Mouse (Mus musculus) MN1 (cell line): ENCODE results near the gene Dcaf10.
"Not testable (repeated sequence)": the region's sequence is repeated elsewhere in the genome, so short reads cannot be mapped to it uniquely, and the experiment has no call there.

Source experiments
- DNase-seq: peaks from one replicate; pipeline ENCODE4 v3.0.0-alpha.2; 2016; ENCODE audit warnings: low spot score

Gene Dcaf10

GRCm38 (mm10) chr4:45341669-45342249 is at the start of gene Dcaf10:
Gene Dcaf10 (plus strand): TSS chr4:45342101.
- DNase-seq, result peak; percentile 93

- DNase-seq, result peak; percentile 66
These were observed 45.0 kb upstream of the Dcaf10 start, which contains the start of gene Trmt10b for GRCm38 (mm10) chr4:45296662-45297564. Gene Trmt10b (plus strand): TSS chr4:45297127.

GRCm38 (mm10) chr4:45305536-45305935 is 36.4 kb upstream of the Dcaf10 start:
- DNase-seq, result no peak

- DNase-seq, result no peak
These were observed 33.9 kb upstream of the Dcaf10 start for GRCm38 (mm10) chr4:45308046-45308445.

- DNase-seq, result no peak
These were observed 33.3 kb upstream of the Dcaf10 start for GRCm38 (mm10) chr4:45308606-45309005.

- no peak for DNase-seq
These were observed 30.8 kb upstream of the Dcaf10 start for GRCm38 (mm10) chr4:45311056-45311455.

- peak; percentile 81 for DNase-seq
These were observed 21.6 kb upstream of the Dcaf10 start for GRCm38 (mm10) chr4:45320159-45320816.

GRCm38 (mm10) chr4:45331139-45331538 is 10.8 kb upstream of the Dcaf10 start:
- no peak for DNase-seq

- no peak for DNase-seq
These were observed 9.4 kb upstream of the Dcaf10 start for GRCm38 (mm10) chr4:45332466-45332865.

GRCm38 (mm10) chr4:45341226-45341625 is 675 bp upstream of the Dcaf10 start:
- peak; percentile 45 for DNase-seq

GRCm38 (mm10) chr4:45342286-45343155 is 620 bp downstream of the Dcaf10 start, which contains the start of gene Exosc3:
Gene Exosc3 (minus strand): TSS chr4:45342732.
- peak; percentile 61 for DNase-seq

- DNase-seq, result no peak
These were observed 14.8 kb downstream of the Dcaf10 start for GRCm38 (mm10) chr4:45356653-45357052.

- no peak for DNase-seq
These were observed 29.4 kb downstream of the Dcaf10 start for GRCm38 (mm10) chr4:45371261-45371660.

- DNase-seq, result no peak
These were observed 33.0 kb downstream of the Dcaf10 start for GRCm38 (mm10) chr4:45374879-45375278.

- no peak for DNase-seq
These were observed 34.7 kb downstream of the Dcaf10 start for GRCm38 (mm10) chr4:45376573-45376972.

GRCm38 (mm10) chr4:45380903-45381580 is 39.1 kb downstream of the Dcaf10 start:
- DNase-seq, result not testable (repeated sequence)

GRCm38 (mm10) chr4:45382133-45382532 is 40.2 kb downstream of the Dcaf10 start:
- not testable (repeated sequence) for DNase-seq

GRCm38 (mm10) chr4:45387296-45387695 is 45.4 kb downstream of the Dcaf10 start:
- not testable (repeated sequence) for DNase-seq

GRCm38 (mm10) chr4:45392099-45392498 is 50.2 kb downstream of the Dcaf10 start:
- no peak for DNase-seq

GRCm38 (mm10) chr4:45392572-45392971 is 50.7 kb downstream of the Dcaf10 start:
- no peak for DNase-seq

- DNase-seq, result no peak
These were observed 51.1 kb downstream of the Dcaf10 start for GRCm38 (mm10) chr4:45392994-45393393.
